Mouse (Mus musculus): Measurements from ENCODE around the gene Ghrhr. TPM values are rescaled to one million over a fixed set of nuclear protein-coding genes. Genes with fewer than 3 reads are reported as not detected.

Ghrhr gene
- total and polyA plus RNA-seq, 3 experiments = not detected

- no peaks in the 10 kb centered on the region for H3K27me3 ChIP-seq (ENCODE audit: control insufficient read depth, insufficient read depth, low read length)
- intact Hi-C loops (cut with DNase I) = no loop called here
- H3K27ac ChIP-seq = peak overlapping the region; percentile 75
- peaks cover 5% of the 10 kb centered on the region for H3K4me1 ChIP-seq (ENCODE audit: control insufficient read depth, insufficient read depth, low read length)
- H3K4me3 ChIP-seq = no peak overlapping the region
- H3K9ac ChIP-seq (ENCODE audit: low read depth, low read length) = no peak overlapping the region
- no peaks in the 10 kb centered on the region for H3K36me3 ChIP-seq (ENCODE audit: control insufficient read depth, insufficient read depth, low read length)
- DNase-seq = no peak
- TF ChIP-seq POLR2A (IDR thresholded peaks at IDR 0.05; ENCODE audit: insufficient read depth, low read depth, low read length) = peak; percentile 38; the same call in 1 of the 2 replicates
- no peak for TF ChIP-seq CTCF (IDR thresholded peaks at IDR 0.05)
- 48% methylated on average over 6 of the region's 6 CpGs for WGBS
- no peaks in the 10 kb centered on the region for H3K79me2 ChIP-seq (replicated peaks; ENCODE audit: control insufficient read depth, insufficient read depth, low read length)
These were observed 43.4 kb upstream of the Ghrhr start for GRCm38 (mm10) chr6:55332773-55333109.

DNA sequence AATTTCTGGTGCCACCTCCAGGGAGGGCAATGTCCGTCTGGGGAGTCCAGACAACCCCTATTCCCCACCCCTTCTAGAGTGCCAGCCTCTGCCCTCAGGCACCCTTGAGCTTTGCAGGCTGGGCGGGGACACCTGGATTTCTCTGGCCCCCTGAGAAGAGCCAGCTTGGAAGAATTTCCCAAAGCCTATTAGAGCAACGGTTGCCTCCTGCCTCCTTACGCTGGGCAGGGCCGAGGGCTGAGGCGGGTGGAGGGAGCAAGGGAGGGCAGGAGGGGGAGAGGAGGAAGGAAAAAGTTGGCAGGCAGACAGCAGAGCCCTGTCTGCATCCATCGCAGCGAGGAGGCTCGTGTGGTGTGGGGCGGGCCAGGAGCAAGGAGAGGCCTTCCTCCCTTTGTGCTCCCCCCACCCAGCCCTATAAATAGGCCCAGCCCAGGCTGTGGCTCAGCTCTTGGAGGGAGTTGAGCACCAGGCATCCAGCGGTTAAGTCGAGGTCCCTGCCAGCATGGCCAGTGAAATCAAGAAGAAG is 40.0 kb upstream of the Ghrhr start, which contains the start of gene Aqp1:
Aqp1 (plus strand) TSS at position 444 of the 526 bp plus-strand sequence.
- Histone ChIP-seq H3K79me2 (replicated peaks; ENCODE audit: control insufficient read depth, insufficient read depth, low read length) (no peaks in the 10 kb centered on the region), H3K9ac (ENCODE audit: low read depth, low read length) (peak within 1 kb of the TSS; percentile 91), H3K27ac (peak within 1 kb of the TSS; percentile 82), H3K4me3 (peak within 1 kb of the TSS; percentile 59), H3K36me3 (ENCODE audit: control insufficient read depth, insufficient read depth, low read length) (no peaks in the 10 kb centered on the region), H3K4me1 (ENCODE audit: control insufficient read depth, insufficient read depth, low read length) (peaks cover 4% of the 10 kb centered on the region), H3K27me3 (ENCODE audit: control insufficient read depth, insufficient read depth, low read length) (no peaks in the 10 kb centered on the region)
- intact Hi-C loops (cut with DNase I) = no loop called here
- TF ChIP-seq CTCF (IDR thresholded peaks at IDR 0.05) (no peak), POLR2A (IDR thresholded peaks at IDR 0.05; ENCODE audit: insufficient read depth, low read depth, low read length) (peak; percentile 99), EP300 (IDR thresholded peaks at IDR 0.05; ENCODE audit: insufficient read depth, low read depth, low read length) (peak; percentile 91)
- DNase-seq = peak; percentile 85 to 86
- 7% methylated on average over 12 of the region's 12 CpGs for WGBS

DNA sequence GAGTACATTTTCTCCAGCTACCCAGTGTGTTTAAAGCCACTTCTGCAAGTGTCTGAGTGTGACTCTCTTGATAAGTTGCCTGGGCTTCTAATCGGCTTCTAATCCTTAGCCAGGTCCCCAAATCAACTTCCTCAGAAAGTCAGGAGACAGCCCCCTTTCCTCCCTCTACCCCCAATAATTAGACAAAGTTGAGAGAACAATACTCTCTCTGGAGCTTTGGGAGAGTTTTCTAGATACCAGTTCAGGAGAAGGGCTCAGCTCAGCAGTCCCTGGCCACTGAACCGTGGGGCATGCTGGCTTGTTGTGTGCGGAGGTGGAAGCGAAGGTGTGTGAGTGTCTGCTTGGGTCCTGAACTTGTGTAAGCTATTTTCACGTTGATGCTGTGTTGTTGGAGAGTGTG is 38.9 kb upstream of the Ghrhr start:
- Histone ChIP-seq H3K79me2 (replicated peaks; ENCODE audit: control insufficient read depth, insufficient read depth, low read length) (no peaks in the 10 kb centered on the region), H3K4me1 (ENCODE audit: control insufficient read depth, insufficient read depth, low read length) (peaks cover 7% of the 10 kb centered on the region), H3K27me3 (ENCODE audit: control insufficient read depth, insufficient read depth, low read length) (no peaks in the 10 kb centered on the region), H3K4me3 (peak overlapping the region; percentile 59), H3K27ac (peak overlapping the region; percentile 82), H3K9ac (ENCODE audit: low read depth, low read length) (peak overlapping the region; percentile 91), H3K36me3 (ENCODE audit: control insufficient read depth, insufficient read depth, low read length) (no peaks in the 10 kb centered on the region)
- DNase-seq = no peak
- intact Hi-C loops (cut with DNase I) = no loop called here
- no peak for TF ChIP-seq CTCF (IDR thresholded peaks at IDR 0.05)
- TF ChIP-seq POLR2A (IDR thresholded peaks at IDR 0.05; ENCODE audit: insufficient read depth, low read depth, low read length) = no peak
- no peak for TF ChIP-seq EP300 (IDR thresholded peaks at IDR 0.05; ENCODE audit: insufficient read depth, low read depth, low read length)
- 43% methylated on average over 5 of the region's 5 CpGs for WGBS

- Histone ChIP-seq H3K27ac (peak overlapping the region; percentile 82), H3K4me3 (peak overlapping the region; percentile 59), H3K4me1 (ENCODE audit: control insufficient read depth, insufficient read depth, low read length) (peaks cover 4% of the 10 kb centered on the region), H3K9ac (ENCODE audit: low read depth, low read length) (peak overlapping the region; percentile 91), H3K79me2 (replicated peaks; ENCODE audit: control insufficient read depth, insufficient read depth, low read length) (no peaks in the 10 kb centered on the region), H3K36me3 (ENCODE audit: control insufficient read depth, insufficient read depth, low read length) (no peaks in the 10 kb centered on the region), H3K27me3 (ENCODE audit: control insufficient read depth, insufficient read depth, low read length) (no peaks in the 10 kb centered on the region)
- 37% methylated on average over 6 of the region's 6 CpGs for WGBS
- TF ChIP-seq CTCF (IDR thresholded peaks at IDR 0.05) (no peak), POLR2A (IDR thresholded peaks at IDR 0.05; ENCODE audit: insufficient read depth, low read depth, low read length) (no peak), EP300 (IDR thresholded peaks at IDR 0.05; ENCODE audit: insufficient read depth, low read depth, low read length) (no peak)
- no peak for DNase-seq
- intact Hi-C loops (cut with DNase I) = no loop called here
These were observed 38.0 kb upstream of the Ghrhr start for GRCm38 (mm10) chr6:55338077-55338476.

DNA sequence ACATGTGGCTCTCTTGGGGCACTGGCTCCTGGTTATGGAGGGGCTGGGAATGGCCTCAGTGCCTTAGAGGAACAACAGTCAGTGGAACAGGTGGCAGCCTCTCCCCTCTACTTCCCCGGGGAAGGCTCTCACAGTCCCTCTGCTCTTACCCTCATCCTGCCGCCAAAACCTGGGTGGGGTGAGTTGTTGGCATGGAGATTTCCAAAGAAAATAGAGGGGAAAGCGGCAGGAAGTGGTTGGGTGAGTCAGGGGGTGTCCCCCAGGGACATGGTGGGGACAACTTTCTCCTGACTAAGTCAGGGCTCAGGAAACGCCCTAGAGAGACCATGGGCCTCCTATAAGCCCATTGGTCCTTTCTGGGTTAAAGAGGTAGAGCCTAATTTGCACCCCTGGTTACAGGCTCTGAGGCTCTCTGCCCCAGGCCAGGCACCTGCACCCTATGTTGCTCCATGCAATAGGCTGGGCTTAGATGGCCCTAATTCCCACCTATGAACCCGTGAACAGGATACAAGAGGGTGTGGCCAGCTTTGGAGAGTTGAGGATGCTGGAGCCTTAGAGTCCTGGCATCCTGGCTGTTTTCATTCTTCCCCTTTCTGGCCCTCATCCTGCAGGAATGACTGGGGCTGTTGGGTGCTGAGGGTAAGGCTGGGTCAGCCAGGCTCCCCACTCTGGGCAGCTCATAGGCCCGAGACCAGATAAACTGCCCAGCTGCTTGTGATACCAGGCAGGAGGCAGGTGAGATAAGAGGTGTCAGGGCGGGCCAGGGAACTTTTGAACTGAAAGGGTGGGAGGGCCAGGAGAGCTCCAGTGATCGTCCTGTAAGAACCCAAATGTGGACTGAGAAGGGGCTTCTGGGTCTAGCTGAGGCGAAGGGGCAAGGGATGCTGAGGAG is 36.9 kb upstream of the Ghrhr start:
- Histone ChIP-seq H3K27me3 (ENCODE audit: control insufficient read depth, insufficient read depth, low read length) (no peaks in the 10 kb centered on the region), H3K4me3 (peak overlapping the region; percentile 59), H3K9ac (ENCODE audit: low read depth, low read length) (peak overlapping the region; percentile 91), H3K79me2 (replicated peaks; ENCODE audit: control insufficient read depth, insufficient read depth, low read length) (no peaks in the 10 kb centered on the region), H3K36me3 (ENCODE audit: control insufficient read depth, insufficient read depth, low read length) (no peaks in the 10 kb centered on the region), H3K27ac (peak overlapping the region; percentile 82), H3K4me1 (ENCODE audit: control insufficient read depth, insufficient read depth, low read length) (peaks cover 4% of the 10 kb centered on the region)
- no peak for DNase-seq
- intact Hi-C loops (cut with DNase I) = no loop called here
- 53% methylated on average over 9 of the region's 9 CpGs for WGBS
- TF ChIP-seq POLR2A (IDR thresholded peaks at IDR 0.05; ENCODE audit: insufficient read depth, low read depth, low read length) (0 out of 2 replicates have a peak, but pooled peaks have one; percentile 37), EP300 (IDR thresholded peaks at IDR 0.05; ENCODE audit: insufficient read depth, low read depth, low read length) (no peak), CTCF (IDR thresholded peaks at IDR 0.05) (no peak)

DNA sequence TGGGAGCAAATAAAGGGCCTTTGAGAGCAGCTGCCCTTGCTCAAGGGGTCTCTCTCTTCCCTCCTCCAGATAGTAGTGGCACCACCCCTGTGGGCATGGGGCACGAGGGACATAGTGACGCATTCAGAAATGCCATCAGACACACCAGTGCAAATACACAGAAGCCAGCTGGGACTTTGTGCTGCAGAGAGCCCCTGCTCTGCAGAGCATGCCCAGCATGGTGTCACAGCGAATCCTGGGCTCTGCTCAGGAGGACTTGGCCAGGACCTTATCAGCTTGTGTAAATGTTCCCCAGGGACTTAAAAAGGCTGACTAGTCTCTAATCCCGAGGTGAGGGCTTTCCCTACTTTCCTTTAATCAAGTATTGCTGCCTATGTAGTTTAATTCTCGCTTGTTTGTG is 34.4 kb upstream of the Ghrhr start:
- TF ChIP-seq EP300 (IDR thresholded peaks at IDR 0.05; ENCODE audit: insufficient read depth, low read depth, low read length) = no peak
- no peak for TF ChIP-seq POLR2A (IDR thresholded peaks at IDR 0.05; ENCODE audit: insufficient read depth, low read depth, low read length)
- no peak for TF ChIP-seq CTCF (IDR thresholded peaks at IDR 0.05)
- Histone ChIP-seq H3K9ac (ENCODE audit: low read depth, low read length) (peak overlapping the region; percentile 61), H3K79me2 (replicated peaks; ENCODE audit: control insufficient read depth, insufficient read depth, low read length) (no peaks in the 10 kb centered on the region), H3K27me3 (ENCODE audit: control insufficient read depth, insufficient read depth, low read length) (no peaks in the 10 kb centered on the region), H3K36me3 (ENCODE audit: control insufficient read depth, insufficient read depth, low read length) (no peaks in the 10 kb centered on the region), H3K4me3 (peak overlapping the region; percentile 41), H3K27ac (peak overlapping the region; percentile 38), H3K4me1 (ENCODE audit: control insufficient read depth, insufficient read depth, low read length) (peaks cover 7% of the 10 kb centered on the region)
- peak in 1 of 2 experiments; percentile 29 for DNase-seq
- intact Hi-C loops (cut with DNase I) = no loop called here
- WGBS = 18% methylated on average over 5 of the region's 5 CpGs
